Mouse (Mus musculus) G1E (cell line): ENCODE results near the gene Chrm4. TPM values are rescaled to one million over a fixed set of nuclear protein-coding genes. Genes with fewer than 3 reads are reported as not detected.

Source experiments
- ATAC-seq: 2 replicates; pipeline ENCODE4 v1.8.0; 2016; ENCODE audit warnings: mild to moderate bottlenecking; ENCODE audit not compliant: insufficient number of reproducible peaks, poor library complexity, low FRiP score, severe bottlenecking; ENCODE audit errors: extremely low read depth
- DNase-seq: peaks from one replicate; pipeline ENCODE4 v3.0.0; 2012; ENCODE audit warnings: low spot score
- H3K27me3 ChIP-seq: 2 replicates; pipeline ENCODE4 v1.6.1; 2012; ENCODE audit warnings: mild to moderate bottlenecking, low read length, inconsistent platforms; ENCODE audit not compliant: insufficient read depth
- H3K36me3 ChIP-seq: replicated peaks from 2 replicates; pipeline ENCODE3; 2012; ENCODE audit warnings: mild to moderate bottlenecking, inconsistent platforms
- H3K4me1 ChIP-seq: 2 replicates; pipeline ENCODE4 v1.6.1; 2012; ENCODE audit warnings: low read depth, low read length, inconsistent platforms, mixed read lengths; ENCODE audit not compliant: insufficient read depth
- H3K4me3 ChIP-seq: 2 replicates; pipeline ENCODE4 v1.5.1; 2012; ENCODE audit warnings: low read depth, mild to moderate bottlenecking, inconsistent platforms, low read length, moderate library complexity, mixed read lengths
- H3K9me3 ChIP-seq: replicated peaks from 2 replicates; pipeline ENCODE4 v1.6.1; 2012; ENCODE audit warnings: inconsistent platforms
- CTCF ChIP-seq: IDR thresholded peaks from 2 replicates; pipeline ENCODE4 v1.5.1; 2012; ENCODE audit warnings: low read depth, low read length, inconsistent platforms, mixed read lengths
- GATA1 ChIP-seq: IDR thresholded peaks from 2 replicates; pipeline ENCODE4 v1.6.1; 2012; ENCODE audit warnings: borderline replicate concordance, low read length, inconsistent platforms, mixed read lengths
- GATA2 ChIP-seq: IDR thresholded peaks from 2 replicates; pipeline ENCODE4 v1.6.1; 2012; ENCODE audit warnings: low read depth, low read length, inconsistent platforms, borderline replicate concordance
- POLR2AphosphoS5 ChIP-seq: IDR thresholded peaks from 2 replicates; pipeline ENCODE4 v1.6.1; 2012; ENCODE audit warnings: low read depth, low read length, inconsistent platforms; ENCODE audit not compliant: insufficient replicate concordance
- TAL1 ChIP-seq: conservative IDR thresholded peaks from 2 replicates; pipeline ENCODE4 v1.6.1; 2012; ENCODE audit warnings: low read depth, low read length, inconsistent platforms, mixed read lengths
- polyA plus RNA-seq: library from polyadenylated mRNA; stranded (reverse); fragments of >175 nt; gene quantifications from 2 replicates; pipeline ENCODE4 v1.2.3, GENCODE M21; 2012
- total RNA-seq, 2 experiments: library from RNA; stranded (forward) in 1 of 2; stranded (reverse) in 1 of 2; fragments of 200-1000 nt in 1 of 2; fragments of >200 nt in 1 of 2; fragmentation: Nextera tagmentation in 1 of 2; gene quantifications; 2 replicates each; pipeline ENCODE4 v1.2.3; 2014 to 2017

The Chrm4 gene
- total and polyA plus RNA-seq, 3 experiments, result 0.11 to 0.60 TPM; not detected in 1

DNA sequence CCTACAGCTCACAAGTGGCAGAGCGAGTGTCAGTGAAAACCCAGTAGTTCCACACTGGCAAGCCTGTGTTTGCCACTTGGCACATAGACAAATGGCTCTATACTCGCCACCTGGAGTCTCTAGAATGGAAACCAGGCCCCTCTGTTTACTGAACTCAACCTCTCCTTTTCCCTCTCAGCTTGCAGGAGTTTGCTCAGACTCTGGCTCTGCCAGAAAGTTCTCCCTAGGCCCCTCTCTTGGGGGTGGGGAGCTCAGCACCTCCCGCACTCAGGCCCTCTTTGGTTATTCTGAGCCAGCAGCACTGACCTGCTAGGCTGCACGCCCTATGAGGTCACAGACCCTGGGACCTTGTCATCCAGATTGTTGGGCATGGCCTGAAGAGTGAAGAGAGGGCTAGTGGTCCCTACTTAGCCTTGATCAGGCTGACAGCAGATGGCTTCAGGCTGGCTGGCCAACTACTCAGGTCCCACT is 28.1 kb downstream of the Chrm4 start:
- no peak for ATAC-seq
- Histone ChIP-seq H3K36me3 (peaks cover 71% of the 10 kb centered on the region), H3K27me3 (no peaks in the 10 kb centered on the region), H3K9me3 (no peaks in the 10 kb centered on the region), H3K4me1 (peaks cover 86% of the 10 kb centered on the region), H3K4me3 (no peak overlapping the region)
- no peak for DNase-seq
- TF ChIP-seq POLR2AphosphoS5 (no peak), CTCF (no peak), GATA2 (no peak), GATA1 (no peak)

GRCm38 (mm10) chr2:91955875-91956274 is 28.8 kb downstream of the Chrm4 start:
- peaks cover 87% of the 10 kb centered on the region for H3K4me1 ChIP-seq
- peaks cover 79% of the 10 kb centered on the region for H3K36me3 ChIP-seq

GRCm38 (mm10) chr2:91957096-91957495 is 30.0 kb downstream of the Chrm4 start:
- Histone ChIP-seq H3K9me3 (no peaks in the 10 kb centered on the region), H3K4me3 (peak overlapping the region; percentile 56; the same call in 1 of the 2 replicates), H3K4me1 (peaks cover 88% of the 10 kb centered on the region), H3K36me3 (peaks cover 83% of the 10 kb centered on the region), H3K27me3 (no peaks in the 10 kb centered on the region)
- ATAC-seq, result peak; percentile 57
- TF ChIP-seq GATA1, result no peak
- TF ChIP-seq CTCF, result no peak
- TF ChIP-seq GATA2, result no peak
- DNase-seq, result peak; percentile 63

More at GRCm38 (mm10) chr2:91955875-91956274, 28.8 kb downstream of the Chrm4 start:
- no peak overlapping the region for H3K4me3 ChIP-seq
- no peaks in the 10 kb centered on the region for H3K27me3 ChIP-seq
- ATAC-seq, result no peak
- no peaks in the 10 kb centered on the region for H3K9me3 ChIP-seq
- TF ChIP-seq GATA1, result no peak
- no peak for DNase-seq

- no peak overlapping the region; the same call in 1 of the 2 replicates for H3K4me3 ChIP-seq
- H3K36me3 ChIP-seq, result peaks cover 76% of the 10 kb centered on the region
- no peaks in the 10 kb centered on the region for H3K27me3 ChIP-seq
- DNase-seq, result no peak
- TF ChIP-seq GATA2 (no peak), POLR2AphosphoS5 (no peak), CTCF (no peak), TAL1 (no peak), GATA1 (no peak)
- H3K4me1 ChIP-seq, result peaks cover 89% of the 10 kb centered on the region
- no peaks in the 10 kb centered on the region for H3K9me3 ChIP-seq
- ATAC-seq, result no peak
These were observed 31.0 kb downstream of the Chrm4 start for GRCm38 (mm10) chr2:91958049-91958448.

- peak; percentile 84 for TF ChIP-seq CTCF
- TF ChIP-seq GATA2, result no peak
- TF ChIP-seq TAL1, result no peak
- TF ChIP-seq POLR2AphosphoS5, result no peak
- TF ChIP-seq GATA1, result no peak
- DNase-seq (peak; percentile 58), ATAC-seq (no peak)
- Histone ChIP-seq H3K4me1 (peaks cover 85% of the 10 kb centered on the region), H3K36me3 (peaks cover 69% of the 10 kb centered on the region), H3K27me3 (no peaks in the 10 kb centered on the region), H3K9me3 (no peaks in the 10 kb centered on the region), H3K4me3 (no peak overlapping the region)
These were observed 31.8 kb downstream of the Chrm4 start for GRCm38 (mm10) chr2:91958701-91959457.

DNA sequence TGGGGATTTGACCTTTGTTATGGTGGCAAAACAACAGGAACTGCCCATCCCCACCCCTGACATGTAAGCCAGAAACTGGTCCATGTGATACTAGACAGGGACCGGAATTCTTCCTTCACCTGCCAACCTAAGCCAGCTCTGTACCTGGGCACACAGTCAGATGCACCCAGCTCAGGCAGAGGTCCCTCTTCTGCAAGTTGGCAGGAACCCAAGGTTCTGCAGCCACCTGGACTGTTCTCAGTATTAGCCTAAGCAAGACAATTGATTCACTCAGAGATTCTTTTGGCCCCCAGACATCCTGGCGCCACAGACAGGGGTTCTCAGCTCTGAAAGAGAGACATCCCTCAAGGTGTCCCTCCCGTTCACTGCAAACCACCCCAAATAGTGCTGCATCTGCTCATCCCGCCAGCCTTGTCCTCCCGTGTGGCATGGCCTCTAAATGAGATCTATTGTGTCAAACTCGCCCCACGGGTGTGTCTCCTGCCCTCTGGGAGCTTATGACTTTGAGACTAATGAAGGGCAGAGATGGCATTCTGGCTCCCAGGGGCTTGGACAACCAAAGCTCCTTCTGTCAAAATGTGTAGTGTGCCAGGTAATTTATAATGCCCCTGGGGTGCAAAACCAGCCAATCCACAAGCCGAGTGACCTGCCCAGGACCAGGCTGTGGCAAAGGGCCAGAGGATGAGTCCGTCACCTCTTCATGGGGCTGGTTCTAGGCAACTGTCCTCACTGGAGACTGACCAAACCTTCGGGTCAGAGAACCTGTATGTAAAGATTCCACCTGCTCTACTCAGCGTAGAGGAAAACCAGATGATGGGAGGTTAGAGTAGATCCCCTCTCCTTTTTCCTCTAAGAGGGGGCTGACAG is 32.7 kb downstream of the Chrm4 start:
- no peaks in the 10 kb centered on the region for H3K27me3 ChIP-seq
- H3K4me3 ChIP-seq, result no peak overlapping the region
- no peak for ATAC-seq
- H3K4me1 ChIP-seq, result peaks cover 90% of the 10 kb centered on the region
- peaks cover 62% of the 10 kb centered on the region for H3K36me3 ChIP-seq
- no peaks in the 10 kb centered on the region for H3K9me3 ChIP-seq
- no peak for TF ChIP-seq GATA2
- no peak for TF ChIP-seq CTCF
- TF ChIP-seq GATA1, result no peak
- no peak for TF ChIP-seq POLR2AphosphoS5
- no peak for TF ChIP-seq TAL1
- DNase-seq, result no peak
